Mouse (Mus musculus) thymus, adult 2 months (tissue): ENCODE data around the gene Mlx.

Experiments used
- CTCF ChIP-seq: fragments of 200-500 bp; IDR thresholded peaks from 2 replicates; pipeline ENCODE4 v1.5.1; 2012; ENCODE audit warnings: mild to moderate bottlenecking, control low read depth, low read length, moderate library complexity, borderline replicate concordance; ENCODE audit not compliant: control insufficient read depth, poor library complexity, insufficient read depth; ENCODE audit errors: extremely low read depth
- POLR2A ChIP-seq: fragments of 200-500 bp; IDR thresholded peaks from 2 replicates; pipeline ENCODE4 v1.6.1; 2012; ENCODE audit warnings: mild to moderate bottlenecking, low read length, control low read depth, moderate library complexity; ENCODE audit not compliant: control insufficient read depth, poor library complexity, insufficient read depth; ENCODE audit errors: extremely low read depth

DNA sequence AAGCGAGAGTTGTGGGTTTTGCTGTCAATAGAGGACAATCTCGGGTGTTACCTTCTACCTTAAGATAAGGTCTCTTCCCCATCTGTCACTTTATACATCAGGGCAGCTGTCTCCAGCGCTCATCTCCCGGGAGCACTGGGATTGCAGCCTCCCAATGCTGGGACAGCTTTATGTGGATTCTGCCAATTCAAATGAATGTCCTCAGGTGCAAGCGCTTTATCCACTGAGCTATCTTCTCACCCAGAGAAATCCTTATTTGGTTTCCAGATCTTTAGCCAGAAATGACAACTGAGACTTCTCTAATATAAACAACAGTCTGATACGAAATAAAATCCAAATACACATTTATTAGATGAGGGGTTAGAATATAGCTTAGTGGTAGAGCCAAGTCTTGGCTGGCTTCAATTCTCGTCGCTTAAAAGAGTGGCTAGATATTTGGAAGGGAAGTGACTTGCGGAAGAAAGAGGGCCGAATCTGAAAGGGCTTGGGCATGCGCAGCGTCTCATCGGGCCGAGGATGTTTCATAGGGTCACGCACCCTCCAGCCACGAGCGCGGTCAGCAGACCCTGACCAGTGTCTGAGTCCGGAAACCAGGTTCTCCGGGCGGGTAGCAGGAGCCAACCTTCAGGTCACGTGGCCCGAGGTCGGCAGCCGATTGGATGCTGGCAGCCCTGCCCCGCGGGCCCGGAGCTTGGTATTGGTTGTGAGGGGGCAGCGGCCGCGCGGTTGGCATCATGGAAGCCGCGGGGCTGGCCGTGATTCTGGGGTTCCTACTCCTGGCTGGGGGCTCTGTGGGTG is 17.5 kb upstream of the Mlx start, which contains the start of gene Naglu:
- TF ChIP-seq CTCF (peak; percentile 45; the same call in 1 of the 2 replicates), POLR2A (peak; percentile 66)
